Mouse (Mus musculus) layer of hippocampus, adult 9-11 months (tissue): ENCODE data around the gene Mpi.
A peak's percentile ranks its signal among the peaks of the same experiment; 100 is the strongest.

Experiments
- DNase-seq: peaks from one replicate; pipeline ENCODE4 v3.0.0; 2022

Gene Mpi

GRCm38 (mm10) chr9:57522114-57522860 is 30.3 kb downstream of the Mpi start:
- DNase-seq: no peak

- DNase-seq: peak; percentile 94
These were observed 31.3 kb downstream of the Mpi start, which contains the start of gene Cox5a for GRCm38 (mm10) chr9:57521056-57521911. Gene Cox5a, plus strand, starts transcription at chr9:57521274.

DNA sequence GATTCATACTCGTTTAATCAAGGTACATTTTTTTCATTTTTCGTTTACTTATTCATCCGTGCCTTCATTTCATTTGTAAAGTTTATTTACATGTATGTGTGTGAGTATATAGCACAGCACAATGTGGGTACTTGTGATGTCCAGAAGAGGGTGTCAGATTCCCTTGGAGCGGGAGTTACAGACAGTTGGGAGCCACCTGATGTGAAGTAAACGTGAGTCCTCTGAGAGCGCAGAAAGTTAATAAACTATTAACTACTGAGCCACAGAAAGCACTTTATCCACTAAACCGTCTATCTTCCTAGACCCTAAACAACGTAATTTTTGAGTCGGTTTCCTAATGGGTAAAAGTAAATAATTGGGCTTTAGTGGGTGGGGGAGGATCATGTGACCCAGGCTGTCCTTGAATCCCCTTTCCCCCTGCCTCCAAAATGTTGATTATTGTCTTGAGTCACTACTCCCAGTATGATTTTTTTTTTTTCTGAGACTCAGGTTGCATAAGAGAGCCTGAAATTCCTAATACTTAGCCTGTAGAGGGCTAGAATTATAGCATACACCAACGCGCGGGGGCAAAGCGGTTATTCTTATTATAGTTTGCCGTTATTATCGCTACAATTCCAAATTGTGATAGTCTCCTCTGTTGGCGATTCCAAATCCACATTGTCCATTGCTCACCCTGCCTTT is 32.0 kb downstream of the Mpi start:
- no peak for DNase-seq

- DNase-seq: no peak
These were observed 35.5 kb downstream of the Mpi start for GRCm38 (mm10) chr9:57517113-57517512.

DNA sequence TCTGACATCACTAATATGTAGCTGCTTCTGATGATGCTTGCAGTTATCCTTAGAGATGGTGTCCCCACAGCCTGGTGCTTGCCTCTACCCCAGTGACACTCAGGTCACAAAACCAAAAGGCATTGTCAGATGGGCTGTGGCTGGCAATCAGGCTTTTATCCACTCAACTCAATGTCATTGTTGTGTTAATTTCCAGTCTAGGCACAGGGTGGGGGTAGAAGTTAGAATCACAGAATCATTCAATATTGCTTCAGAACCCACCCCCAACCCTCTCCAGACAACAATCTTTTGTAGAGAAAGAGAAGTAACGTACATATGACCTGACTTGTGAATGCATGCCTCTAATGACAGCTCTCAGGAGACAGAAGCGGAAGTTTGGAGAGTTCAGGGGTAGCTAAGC is 42.0 kb downstream of the Mpi start:
- no peak for DNase-seq

- DNase-seq: no peak
These were observed 46.9 kb downstream of the Mpi start for GRCm38 (mm10) chr9:57505700-57506099.

DNA sequence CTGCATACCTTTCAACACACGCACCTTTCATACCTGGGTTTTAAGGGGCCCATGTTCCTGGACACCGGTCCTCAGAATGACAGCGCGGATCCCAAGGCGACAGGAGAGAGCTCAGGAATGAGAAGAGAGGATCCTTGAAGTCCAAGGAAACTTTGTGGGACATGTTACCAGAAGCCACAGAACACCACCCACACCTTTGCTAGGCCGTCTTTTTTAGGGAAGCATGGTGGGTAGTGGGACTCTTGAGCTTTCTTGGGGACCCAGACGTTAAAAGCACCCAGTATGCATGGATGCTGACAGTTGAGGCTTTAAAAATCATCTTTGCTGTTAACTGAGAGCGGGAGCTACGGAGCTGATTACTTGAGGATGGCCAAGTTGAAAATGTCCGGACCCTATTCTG is 47.7 kb downstream of the Mpi start:
- DNase-seq: no peak

- peak; percentile 47 for DNase-seq
These were observed 48.2 kb downstream of the Mpi start for GRCm38 (mm10) chr9:57504381-57504700.

DNA sequence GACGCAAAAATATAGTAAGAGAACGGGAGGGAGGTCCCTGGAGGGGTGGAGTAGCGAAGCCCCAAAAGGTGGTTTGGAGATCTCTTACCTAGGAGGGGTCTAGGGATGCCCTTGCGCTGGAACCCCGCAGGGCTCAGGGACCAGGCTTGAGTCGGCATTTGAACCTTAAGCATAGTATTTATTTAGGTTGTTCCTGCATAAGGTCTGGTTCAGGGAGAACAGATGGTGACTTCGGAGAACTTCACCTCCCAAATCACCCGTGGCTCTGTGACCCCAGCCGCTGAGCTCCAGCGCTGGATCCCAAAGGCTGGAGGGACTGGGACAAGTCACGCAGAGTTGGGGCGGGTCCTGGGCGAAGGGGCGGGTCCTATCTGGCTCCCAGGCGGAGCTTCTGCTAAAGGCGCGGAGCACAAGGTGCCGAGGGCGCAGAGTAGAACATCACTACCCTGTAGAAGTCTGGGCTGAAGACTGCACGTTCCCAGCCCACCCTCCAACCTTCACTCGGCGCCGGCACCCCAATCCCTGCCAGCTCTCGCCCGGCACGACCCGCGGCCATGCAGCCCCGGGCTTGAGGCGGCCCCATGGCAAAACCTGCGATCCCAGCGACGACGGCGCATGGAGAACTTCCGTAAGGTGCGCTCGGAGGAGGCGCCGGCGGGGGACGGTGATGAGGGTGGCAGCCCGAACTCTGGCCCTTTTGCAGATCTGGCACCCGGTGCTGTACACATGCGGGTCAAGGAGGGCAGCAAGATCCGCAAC is 48.8 kb downstream of the Mpi start, which contains the start of gene Rpp25:
Gene Rpp25, plus strand, starts transcription at position 405 of the 759 bp plus-strand sequence.
- no peak for DNase-seq

DNA sequence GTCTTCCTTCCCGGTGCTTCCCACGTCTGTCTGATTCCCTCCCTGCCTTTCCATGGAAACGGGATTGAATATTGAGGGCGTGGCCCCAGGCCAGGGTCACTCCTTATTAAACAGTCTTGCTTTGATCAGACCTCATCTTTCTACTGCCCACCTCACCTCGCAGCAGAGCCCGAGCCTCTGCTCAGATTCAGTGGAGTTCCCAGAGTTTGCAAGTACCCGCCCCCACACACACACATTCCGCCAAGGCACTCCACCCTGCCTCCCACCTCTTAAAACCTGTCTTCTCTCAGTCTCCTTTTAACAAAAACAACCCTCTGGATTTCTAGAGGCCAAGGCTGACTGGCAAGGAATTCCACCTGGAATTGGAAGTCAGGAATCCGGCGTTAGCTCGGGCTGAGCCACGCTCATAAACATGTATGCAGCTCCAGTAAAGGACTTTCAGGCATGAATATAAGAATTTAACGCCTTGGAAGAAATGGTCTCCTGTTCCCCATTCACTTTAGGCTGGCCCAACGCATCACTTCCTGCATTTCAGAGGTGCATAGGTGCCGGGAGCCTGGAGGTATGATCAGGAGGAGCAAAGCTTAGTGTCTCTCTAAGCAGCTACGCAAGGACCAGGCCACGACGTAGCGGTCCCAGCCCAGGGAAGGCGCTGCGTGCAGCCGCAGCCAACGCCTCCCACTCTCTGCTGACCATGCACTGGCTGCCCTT is 49.5 kb downstream of the Mpi start:
- DNase-seq: no peak

DNA sequence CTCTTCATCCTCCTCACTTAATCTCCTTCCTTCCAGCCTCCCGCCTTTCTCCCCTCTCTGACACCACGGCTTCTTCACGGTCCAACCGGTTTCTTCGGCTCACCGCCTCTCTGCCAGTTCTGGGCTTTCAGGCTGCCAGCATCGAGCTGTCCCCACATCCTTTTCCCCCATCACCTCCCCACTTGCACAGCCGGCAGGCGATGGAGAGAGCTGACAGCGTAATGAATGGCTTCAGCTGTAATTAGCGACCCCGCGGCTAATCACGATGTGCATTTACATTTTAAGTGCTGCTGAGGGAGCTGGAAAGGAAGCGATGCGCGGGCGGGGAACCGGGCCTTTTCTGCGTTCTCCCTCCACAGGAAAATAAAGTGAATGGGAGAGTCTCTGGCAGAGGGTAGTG is 50.7 kb downstream of the Mpi start:
- DNase-seq: no peak

DNA sequence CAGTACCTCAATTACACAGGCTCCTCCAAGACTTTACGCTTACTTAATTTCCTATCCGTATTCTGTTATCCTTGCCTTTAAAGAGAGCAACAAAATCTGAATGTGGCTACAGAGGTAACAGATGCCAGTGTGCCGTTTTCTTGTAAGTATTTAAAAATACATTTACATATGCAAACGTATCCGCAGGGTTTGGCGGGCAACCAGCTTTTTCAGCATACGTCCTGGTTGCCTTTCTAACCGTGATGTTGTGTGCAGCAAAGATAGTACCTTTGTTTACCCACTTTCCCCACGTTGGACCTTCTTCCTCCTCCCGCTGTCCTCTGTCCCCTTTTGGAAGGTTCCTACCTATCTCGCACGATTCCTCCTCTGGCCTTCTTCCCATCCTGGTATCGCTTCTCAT is 51.1 kb downstream of the Mpi start:
- DNase-seq: no peak

DNA sequence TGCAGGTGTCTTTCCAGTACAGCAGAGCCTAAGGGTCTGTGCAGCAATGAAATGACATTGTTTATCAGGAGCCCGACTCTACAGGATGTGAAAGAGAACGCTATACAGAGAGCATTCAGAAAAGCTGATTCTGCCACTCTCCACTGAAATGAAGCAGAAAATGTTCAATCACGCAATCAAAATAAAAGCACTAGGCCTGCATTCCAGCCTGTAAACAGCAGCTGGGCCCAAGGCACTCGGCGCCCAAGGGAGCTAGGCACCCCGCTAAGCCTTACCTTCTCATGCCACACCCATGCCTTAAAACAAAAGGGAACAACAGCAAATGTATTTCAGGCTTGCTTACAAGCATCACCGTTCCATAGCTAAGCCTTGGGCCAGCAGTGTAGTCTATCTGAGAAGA is 54.0 kb downstream of the Mpi start:
- DNase-seq: no peak

- no peak for DNase-seq
These were observed 55.3 kb downstream of the Mpi start for GRCm38 (mm10) chr9:57497236-57497635.

DNA sequence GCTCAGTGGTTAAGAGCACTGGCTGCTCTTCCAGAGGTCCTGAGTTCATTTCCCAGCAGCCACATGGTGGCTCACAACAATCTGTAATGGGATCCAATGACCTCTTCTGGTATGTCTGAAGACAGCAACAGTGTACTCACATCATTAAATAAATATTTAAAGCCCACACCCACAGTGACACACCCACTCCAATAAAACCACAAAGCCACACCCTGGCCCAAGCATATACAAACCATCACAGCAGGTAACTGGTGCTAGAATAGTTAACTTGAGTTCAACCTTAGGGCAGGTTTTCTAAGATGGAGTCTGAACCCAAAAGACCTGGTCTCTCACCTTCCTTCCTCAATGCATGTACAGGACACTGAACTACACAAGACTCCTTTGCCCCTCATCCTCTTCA is 57.6 kb downstream of the Mpi start:
- DNase-seq: no peak
